Mouse (Mus musculus): ENCODE data around the gene Tspan4.

Tspan4 gene

DNA sequence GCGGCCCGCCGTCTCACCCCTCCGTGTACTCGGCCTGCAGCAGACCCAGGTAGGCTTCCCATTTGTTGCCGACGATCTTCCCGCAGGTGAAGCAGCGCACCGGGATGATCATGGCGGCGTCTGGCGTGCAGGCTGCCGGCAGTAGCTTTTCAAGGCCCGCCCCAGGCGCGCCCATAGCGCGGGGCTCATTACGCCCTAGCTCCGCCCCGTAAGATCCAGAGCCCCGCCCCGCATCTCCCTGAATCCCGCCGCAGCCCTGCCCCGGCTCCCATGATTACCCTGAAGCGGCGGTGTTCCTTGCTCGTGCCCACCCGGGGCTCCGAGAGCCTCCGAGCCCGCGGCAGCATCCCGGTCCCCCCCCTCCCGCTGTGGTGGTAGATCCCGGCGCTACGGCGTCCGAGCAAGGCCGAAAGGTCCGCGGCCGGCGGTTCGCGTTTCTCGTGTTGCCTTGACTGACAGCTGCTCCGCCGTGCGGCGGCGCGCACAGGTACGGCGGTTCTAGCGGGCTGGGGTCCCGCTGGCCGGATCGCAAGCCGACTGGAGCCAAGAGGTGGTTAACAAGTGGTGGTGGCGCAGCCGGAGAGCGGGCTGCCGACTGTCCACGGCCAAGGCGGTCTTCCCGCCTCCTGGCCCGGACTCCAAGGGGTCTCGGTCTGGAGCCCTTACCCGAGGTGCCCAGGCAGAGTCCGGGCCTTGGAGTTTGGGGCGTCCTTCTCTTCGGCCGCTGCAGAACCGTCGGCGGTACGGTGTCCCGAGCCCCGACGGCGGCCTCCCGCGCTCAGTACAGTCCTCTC, at the start of gene Tspan4, which contains the start of gene Polr2l:
Tspan4 (plus strand) TSS at position 230 of the 794 bp plus-strand sequence.
Polr2l (minus strand) TSS at position 122 of the 794 bp plus-strand sequence.
- peak; percentile 83 for DNase-seq (ENCODE audit: low read depth, low spot score)

- DNase-seq (ENCODE audit: low read depth, low spot score) = no peak
Observed at GRCm38 (mm10) chr7:141426948-141427730, 47.9 kb upstream of the Tspan4 start.

DNA sequence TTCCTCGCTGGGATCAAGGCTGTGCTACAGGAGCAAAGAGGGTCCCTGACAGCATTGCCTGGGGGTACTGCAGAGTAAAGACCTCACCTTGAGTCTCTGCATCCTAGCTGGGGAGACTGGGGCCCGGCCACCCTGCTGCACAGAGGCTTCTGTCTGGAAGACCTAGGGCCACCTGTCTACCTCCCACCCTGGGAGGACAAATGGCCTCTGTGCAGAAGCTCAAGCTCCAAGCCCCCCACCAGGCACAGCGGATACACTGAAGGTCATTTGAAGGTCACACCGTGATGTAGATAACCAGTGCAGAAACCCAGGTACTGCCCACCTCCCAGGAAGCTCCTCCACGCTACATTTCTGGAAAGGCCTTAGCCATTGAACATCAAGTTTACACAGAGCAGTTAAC, 46.3 kb upstream of the Tspan4 start:
- no peak for DNase-seq (ENCODE audit: low read depth, low spot score)

GRCm38 (mm10) chr7:141429310-141429709, 45.7 kb upstream of the Tspan4 start, which contains the start of gene Cend1:
Cend1 (minus strand) TSS chr7:141429491.
- peak; percentile 82 for DNase-seq (ENCODE audit: low read depth, low spot score)

GRCm38 (mm10) chr7:141429840-141430584, 45.0 kb upstream of the Tspan4 start:
- no peak for DNase-seq (ENCODE audit: low read depth, low spot score)

DNA sequence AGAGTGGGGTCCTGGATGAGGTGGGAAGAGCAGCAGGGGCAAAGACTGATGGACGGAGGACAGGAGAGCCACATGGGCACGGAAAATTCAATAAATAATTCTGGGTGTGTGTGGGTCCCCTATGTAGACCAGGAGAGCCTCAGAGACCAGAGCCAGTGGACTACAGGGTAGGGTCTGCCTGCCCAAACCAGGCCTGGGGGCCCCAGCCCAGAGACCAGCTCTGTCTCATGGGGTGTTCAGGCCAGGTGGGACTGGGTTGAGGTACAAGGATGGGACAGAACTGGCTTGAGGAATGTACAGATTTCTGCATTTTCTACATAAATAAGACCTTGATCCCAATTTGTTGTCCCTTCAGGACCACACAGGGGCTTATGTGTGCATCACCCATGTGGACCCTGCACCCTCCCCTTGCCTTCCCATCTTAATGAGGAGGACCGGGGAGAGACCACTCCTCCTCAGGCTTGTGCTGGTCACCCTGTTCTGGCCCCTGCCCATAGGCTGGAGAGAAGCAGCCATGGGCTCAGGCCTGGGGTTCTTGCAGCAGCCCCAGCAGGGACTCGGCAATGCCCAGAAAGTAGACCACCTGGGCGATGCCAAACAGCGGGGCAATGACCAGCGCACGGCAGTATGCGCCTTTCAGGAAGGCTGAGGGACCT, 44.3 kb upstream of the Tspan4 start:
- no peak for DNase-seq (ENCODE audit: low read depth, low spot score)

DNA sequence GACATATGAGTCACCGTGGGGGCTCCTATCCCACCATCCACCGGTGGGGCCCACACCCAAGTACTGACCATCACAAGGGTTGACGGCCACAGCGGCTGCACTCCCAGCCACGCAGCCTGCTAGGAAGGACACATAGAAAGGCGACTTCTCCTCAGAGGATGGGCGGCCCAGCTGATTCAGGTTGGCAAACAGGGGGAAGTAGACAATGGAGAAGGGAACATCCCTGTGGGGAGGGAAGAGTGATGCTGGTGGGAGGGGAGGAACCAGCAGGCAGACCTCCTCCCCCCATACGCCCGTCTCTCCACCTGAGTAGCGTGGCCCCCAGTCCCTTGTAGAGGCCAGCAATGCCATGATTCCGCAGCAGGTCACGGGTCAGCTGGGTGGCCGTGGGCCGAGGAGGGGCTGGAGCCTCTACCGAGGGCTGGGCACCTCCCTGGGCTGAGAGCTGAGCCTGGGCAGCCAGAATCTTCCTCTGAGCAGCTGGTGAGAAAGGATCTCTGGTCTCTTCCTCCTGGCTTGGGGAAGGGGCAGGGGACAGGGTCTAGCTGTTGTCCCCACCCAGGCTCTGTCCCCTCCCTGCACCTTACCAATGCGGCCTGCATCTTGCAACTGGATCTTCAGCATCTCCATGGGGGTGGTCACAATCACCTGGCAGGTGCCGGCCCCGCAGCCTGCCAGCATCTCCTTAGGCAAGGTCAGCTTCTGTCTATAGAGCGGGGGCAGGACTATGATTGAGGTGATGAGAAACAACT, 43.4 kb upstream of the Tspan4 start:
- DNase-seq (ENCODE audit: low read depth, low spot score) = no peak

GRCm38 (mm10) chr7:141432186-141432611, 42.8 kb upstream of the Tspan4 start:
- no peak for DNase-seq (ENCODE audit: low read depth, low spot score)

- no peak for DNase-seq (ENCODE audit: low read depth, low spot score)
Observed at GRCm38 (mm10) chr7:141432741-141433516, 42.1 kb upstream of the Tspan4 start.

- DNase-seq (ENCODE audit: low read depth, low spot score) = no peak
Observed at GRCm38 (mm10) chr7:141433517-141434400, 41.3 kb upstream of the Tspan4 start.

- no peak for DNase-seq (ENCODE audit: low read depth, low spot score)
Observed at GRCm38 (mm10) chr7:141434464-141434863, 40.6 kb upstream of the Tspan4 start.

DNA sequence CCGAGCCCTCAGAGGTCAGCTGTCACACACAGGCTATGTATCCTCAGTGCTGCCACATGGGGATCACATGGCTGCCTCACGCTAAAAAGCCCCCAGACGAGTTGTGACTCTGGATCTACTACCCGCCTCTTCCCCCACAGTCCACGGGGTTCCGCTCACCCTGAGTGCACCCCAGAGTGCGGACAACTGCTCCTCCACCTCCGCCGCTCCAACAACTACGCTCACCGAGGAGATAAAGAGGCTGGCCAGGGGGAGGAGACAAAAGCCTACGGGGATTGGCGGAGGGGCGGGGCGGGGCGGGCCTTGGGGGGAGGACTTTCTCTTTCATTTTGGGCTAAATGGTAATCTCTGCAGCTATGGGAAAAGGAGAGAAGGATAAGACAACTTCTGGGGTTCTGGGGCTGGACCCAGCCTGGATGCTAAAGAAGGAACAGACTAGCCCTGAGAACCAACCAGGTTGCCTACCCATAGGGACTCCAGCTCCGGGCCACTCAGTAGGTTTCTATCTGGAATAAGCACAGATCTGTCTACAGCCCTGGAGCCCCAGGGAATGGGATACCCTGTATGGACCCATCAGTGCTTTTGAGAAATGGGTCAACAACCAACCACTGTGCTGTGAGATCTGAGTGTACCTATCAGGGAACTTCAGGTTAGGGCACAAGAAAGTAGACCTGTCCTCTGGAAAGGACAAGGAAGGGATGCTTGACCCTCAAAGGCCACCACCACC, 39.7 kb upstream of the Tspan4 start:
- no peak for DNase-seq (ENCODE audit: low read depth, low spot score)

GRCm38 (mm10) chr7:141435856-141436522, 39.1 kb upstream of the Tspan4 start:
- no peak for DNase-seq (ENCODE audit: low read depth, low spot score)

- DNase-seq (ENCODE audit: low read depth, low spot score) = no peak
Observed at GRCm38 (mm10) chr7:141436523-141436892, 38.5 kb upstream of the Tspan4 start.

DNA sequence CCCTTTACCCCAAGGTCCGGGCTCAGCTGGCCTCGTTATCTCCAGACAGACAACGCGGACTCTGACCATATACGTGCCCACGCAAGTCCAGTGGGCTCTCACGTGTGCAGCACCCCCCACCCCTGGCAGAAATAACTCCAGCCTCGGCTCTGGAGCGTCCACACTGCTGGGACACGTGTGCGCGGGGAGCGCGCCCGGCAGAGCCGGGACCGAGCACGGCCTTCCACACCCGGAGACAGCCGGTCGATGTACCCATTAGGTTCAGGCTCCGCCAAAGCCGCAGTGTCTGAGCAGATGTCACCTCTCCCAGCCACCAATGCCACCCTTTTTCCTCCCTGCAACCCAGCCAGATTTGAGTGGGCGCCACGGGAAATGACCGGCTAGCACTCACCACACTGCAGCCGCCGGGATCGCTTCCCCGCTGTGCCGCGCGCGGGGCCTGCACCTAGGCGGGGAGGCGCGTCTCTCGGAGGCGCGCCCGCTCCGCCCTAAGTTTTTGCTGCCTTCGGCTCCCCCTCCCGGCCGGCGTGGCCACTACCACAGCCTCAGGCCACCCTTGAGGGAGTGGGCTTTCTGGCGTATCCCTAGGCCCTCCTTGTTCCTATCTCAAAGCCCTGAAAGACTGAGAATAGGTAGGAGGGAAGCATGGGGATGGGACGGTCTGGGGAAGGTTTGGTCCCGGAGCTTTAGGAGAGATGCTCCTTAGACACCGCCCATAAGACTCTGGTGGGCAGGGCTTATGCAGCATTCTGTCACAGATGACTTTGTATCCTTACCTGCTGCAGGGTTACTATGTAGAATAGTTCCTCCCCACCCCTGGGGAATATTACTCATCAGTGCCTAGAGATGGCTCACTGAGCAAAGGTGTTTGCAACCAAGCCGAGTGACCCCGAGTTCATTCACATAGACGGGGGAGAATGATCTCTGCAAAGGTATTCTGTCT, 37.6 kb upstream of the Tspan4 start, which contains the start of gene Slc25a22:
Slc25a22 (minus strand) TSS at position 715 of the 943 bp plus-strand sequence.
- DNase-seq (ENCODE audit: low read depth, low spot score) = peak; percentile 84

DNA sequence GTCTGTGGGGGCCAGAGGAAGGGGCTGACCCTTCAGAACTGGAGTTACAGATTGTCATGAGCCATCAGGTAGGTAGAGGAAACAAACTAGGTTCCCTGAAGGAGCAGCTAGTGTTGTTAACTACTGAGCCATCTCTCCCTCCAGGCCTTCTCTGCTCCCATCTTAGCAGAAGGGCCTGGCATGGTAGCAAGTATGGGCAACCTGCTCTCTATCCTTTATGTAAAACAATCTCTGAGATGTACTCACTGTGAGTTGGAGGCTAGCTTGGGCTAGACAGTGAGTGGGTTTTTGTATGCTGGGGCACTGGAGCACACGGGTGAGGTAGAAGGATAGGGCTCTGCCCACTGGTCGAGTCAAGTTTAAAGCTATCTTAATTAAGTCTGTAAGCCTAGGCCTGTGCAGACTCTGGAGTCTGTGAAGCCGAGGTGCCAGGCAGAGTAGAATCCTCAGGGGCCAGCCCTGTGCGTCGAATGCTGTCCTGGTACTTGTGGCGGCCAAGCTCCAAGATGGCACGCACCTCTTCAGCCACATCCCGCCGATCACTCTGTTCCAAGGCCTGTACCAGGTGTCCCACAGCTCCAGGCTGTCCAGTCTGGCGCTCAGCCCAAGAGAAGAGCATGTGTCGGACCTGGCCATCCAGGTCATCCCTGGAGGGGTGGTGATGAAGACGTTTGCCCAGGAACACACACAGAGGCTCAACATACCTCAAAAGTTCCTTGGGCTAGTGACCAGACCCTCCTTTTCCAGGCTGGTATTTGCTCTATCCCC, 36.7 kb upstream of the Tspan4 start:
- no peak for DNase-seq (ENCODE audit: low read depth, low spot score)
